Mouse (Mus musculus): Measurements from ENCODE around the gene Emsy. TPM values are rescaled to one million over a fixed set of nuclear protein-coding genes. Genes with fewer than 3 reads are reported as not detected.

Gene Emsy
- polyA plus RNA-seq (2017; shearing (Covaris generic)): 10 to 100 TPM; 73.8 to 82.5 TPM

GRCm38 (mm10) chr7:98656531-98657221, at the start of gene Emsy:
Emsy (minus strand) TSS chr7:98656783.

GRCm38 (mm10) chr7:98702283-98703240, 46.0 kb upstream of the Emsy start, which contains the start of gene Thap12:
Thap12 (plus strand) TSS chr7:98703103.

Other genes with a start within 250 kb of the Emsy start
- gene Gucy2d, start 216.4 kb downstream of the Emsy start, polyA plus RNA-seq (2017; shearing (Covaris generic)): under 1 TPM in 1 of 2 experiments, not detected in 1; 0.28 TPM
- gene Lrrc32, start 167.5 kb downstream of the Emsy start, polyA plus RNA-seq (2017; shearing (Covaris generic)): 100 to 1,000 TPM in 1 of 2 experiments, 10 to 100 TPM in 1; 21.7 to 204 TPM
- gene Thap12, start 46.3 kb upstream of the Emsy start, polyA plus RNA-seq (2017; shearing (Covaris generic)): 10 to 100 TPM; 50.9 to 51.3 TPM
- gene Wnt11, start 178.3 kb upstream of the Emsy start, polyA plus RNA-seq (2017; shearing (Covaris generic)): under 1 TPM; 0.11 to 0.33 TPM